Mouse (Mus musculus) spleen, postnatal 36 days (tissue): ENCODE results near the gene Samd5.

ENCODE experiments used
- DNase-seq, 2 experiments: peaks; one replicate each; pipeline ENCODE4 v3.0.0; 2022; ENCODE audit warnings: low spot score in 2 of 2, mixed read lengths in 1 of 2

The Samd5 gene

GRCm38 (mm10) chr10:9575605-9576004 lies 99.4 kb downstream of the Samd5 start:
- peak; percentile 4 to 14 for DNase-seq

GRCm38 (mm10) chr10:9574135-9574534 lies 100.9 kb downstream of the Samd5 start:
- DNase-seq, result no peak
